Mouse (Mus musculus) embryo, embryonic 9.5 days (tissue): ENCODE data around the gene Agtpbp1.
A peak's percentile ranks its signal among the peaks of the same experiment; 100 is the strongest.

Experiments used
- DNase-seq: peaks from one replicate; pipeline ENCODE4 v3.0.0-alpha.2; 2017; ENCODE audit errors: extremely low spot score

The Agtpbp1 gene

DNA sequence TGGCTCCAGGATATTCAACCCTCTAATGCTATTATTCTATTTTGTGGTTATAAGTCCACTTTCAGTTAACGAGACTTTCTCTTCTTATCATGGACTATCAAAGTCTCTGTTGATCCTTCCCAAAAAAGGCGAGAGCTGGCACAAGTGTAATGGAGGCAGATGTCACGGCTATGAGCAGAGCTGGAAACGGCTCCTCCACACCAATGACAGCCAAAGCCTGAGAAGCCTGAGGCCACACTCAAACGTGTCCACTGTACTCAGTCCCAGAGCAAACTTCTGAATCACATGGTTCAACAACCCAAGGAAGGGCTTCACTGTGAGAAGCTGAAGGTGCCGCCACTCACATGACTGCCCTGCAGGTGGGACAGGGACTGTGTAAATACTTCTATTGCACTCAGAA lies 51.7 kb downstream of the Agtpbp1 start:
- no peak for DNase-seq

DNA sequence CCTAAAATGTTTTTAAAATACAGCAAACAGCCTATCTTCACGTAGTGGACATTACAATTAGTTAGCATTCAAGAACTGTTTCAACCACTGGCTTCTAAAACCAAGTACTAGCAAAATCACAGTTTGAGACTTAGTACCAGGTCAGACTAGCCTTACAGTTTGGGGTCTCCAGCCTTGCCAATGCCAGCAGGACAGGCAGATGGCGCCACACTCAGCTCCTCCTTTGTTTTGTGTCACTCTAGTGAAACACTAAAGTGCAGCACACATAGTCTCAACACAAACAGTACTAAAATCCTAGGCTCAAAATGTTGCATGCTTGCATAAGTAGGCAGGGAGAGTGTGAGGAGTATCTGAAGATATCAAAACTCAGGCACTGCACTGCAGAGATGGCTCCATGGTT lies 53.8 kb downstream of the Agtpbp1 start:
- DNase-seq = no peak

DNA sequence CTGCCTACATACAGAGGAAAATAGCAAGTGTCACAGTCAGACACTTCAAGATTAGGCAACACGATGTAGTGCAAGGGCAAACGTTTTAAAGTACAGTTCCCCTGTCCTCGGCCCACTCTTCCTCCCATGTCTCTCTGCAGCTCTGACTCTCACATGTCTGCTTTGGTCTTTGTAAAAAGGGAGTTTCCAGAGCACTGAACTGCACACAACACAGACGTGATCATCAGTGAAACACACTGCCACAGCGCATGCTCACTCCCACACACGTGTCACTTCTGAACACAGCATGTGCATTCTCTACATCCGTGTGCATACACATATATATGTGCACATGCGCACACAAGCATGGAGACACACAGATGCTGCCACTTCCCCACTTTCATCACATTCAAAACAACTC lies 54.5 kb downstream of the Agtpbp1 start:
- no peak for DNase-seq

DNA sequence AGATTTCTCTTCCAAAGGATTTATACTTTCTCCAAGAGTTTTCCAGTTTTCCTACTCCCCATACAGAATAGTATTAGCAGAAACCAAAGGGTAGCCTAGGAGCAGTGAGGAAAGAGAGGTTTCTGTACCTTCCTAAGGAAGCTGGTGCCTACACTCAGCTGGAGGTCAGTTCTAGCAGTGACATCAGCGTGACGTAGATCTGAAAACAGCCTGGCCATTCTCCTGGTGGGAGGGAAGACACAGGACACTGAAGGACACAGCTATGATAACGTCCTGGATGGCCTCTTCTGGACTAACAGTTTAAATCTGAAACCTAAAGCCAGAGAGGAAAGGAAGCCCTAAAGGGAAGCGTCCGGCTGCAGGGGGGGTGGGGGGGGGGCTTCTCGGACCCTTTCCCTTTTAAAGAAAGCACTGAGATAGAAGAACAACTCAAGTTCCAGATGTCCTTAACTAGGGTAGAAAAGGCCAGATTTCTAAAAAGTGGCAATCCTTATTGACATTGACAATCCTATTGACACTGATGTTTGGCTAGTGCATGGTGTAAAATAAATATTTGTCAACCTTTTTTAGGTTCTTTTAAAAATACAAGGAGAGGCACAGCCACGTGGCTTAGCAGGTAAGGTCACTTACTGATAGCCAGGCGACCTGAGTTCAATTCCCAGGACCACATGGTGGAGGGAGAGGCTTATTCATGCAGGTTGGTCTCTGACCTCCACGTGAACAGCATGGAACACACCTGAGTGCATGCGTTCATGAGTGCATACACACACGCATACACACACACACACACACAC lies 63.6 kb downstream of the Agtpbp1 start:
- DNase-seq = no peak

DNA sequence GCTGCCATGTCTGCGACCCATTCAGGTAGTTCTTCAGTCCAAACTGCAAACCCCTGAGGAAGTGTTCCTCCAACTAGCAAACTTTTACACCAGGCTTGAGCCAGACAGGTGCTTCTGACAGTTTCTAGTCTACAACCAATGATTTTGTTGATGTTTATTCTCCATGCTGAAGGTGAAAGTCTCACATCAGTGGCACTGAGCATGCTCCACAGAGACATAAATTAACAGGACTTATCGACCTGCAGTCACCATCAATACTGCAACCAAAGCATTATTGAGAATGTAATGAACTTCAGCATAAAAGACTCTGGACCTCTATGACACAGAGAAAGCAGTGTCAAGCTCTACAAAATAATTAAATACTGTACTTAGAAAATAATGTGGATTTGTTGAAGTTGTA lies 64.2 kb downstream of the Agtpbp1 start:
- DNase-seq = no peak

DNA sequence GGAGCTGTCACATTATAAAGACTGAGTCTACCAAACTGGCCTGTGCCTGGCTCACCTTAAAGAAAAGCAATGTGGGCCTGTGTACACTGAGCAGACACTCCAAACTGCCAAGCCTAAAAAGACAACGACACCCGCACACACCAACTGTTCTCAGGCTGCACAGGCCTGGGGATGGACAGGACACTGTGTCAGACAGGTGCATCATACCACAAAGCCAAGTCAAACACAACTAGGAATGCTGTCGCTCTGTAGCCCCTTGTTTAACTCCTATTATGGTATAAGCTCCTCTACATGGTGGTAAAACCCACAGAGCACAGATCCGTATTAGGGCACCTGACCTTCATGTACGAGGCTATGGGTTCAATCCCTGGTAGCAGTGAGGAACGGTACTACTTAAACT lies 65.5 kb downstream of the Agtpbp1 start:
- DNase-seq = no peak

DNA sequence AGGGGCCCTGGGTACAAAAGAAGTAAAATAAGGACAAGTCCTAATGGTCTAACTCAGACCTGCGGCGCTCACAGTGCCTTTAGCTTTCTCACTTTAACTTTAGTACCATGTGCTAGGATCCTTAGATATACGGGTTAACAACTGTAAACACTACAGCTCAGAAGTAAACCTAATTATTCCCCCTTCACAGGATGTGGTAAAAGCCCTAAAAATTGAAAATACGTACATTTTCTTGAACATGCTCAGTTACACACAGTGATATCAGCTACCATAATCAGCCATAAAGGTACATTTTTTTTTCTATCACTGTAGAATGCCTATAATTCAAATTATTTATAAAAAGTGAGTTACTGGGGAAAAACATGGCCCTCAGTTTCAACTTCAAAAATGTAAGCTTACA lies 67.0 kb downstream of the Agtpbp1 start:
- no peak for DNase-seq

DNA sequence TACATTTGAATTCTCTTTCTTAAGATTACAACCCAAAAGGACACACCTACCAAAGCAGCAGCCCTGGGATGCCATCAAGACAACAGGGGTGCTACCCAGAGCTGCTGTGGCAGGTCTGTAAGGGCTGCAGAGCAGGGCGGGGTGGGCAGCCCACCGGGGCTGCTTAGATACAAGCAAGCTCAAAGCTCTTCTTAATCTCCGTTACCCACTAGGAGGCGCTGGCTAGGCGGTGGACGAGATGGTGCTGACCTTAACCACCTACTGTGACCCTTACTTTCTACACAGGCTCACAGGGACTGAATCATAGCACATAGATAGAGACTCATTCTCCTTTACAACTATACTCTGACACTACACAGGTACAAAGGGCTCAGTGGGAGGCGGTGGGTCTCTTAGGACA lies 70.0 kb downstream of the Agtpbp1 start:
- peak; percentile 61 for DNase-seq

DNA sequence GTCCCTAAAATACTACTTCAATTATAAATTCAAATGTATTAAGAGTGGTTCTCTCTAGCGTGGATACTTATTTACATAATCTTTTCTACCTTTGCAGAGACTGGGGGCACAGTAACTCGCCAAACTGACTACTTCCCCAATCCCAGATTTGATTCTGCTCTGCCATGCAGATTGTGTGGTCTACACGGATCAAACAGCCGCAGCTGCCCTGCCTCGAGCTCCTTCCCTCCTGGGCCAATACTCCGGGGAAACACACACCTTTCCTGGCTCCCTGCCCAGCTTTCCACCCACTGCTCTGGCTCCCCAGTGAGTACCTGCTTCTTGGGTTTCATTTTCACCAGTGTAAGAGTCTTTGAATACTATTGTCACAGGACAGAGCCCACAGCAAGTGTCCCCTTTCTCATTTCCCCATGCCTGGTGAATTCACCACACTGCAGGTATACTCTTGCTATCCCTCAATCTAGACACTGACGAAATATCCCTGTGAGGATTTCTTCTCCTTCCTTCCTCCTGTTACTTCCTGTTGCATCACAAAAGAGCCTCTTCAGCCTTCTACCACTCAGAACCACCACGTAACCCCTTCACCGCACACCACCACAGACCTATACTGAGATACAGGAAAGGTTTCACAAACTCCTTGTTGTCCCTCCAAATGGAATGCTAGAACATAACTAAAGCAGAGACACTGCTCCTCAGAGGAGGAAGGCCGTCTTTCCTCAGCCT lies 75.2 kb downstream of the Agtpbp1 start:
- no peak for DNase-seq

DNA sequence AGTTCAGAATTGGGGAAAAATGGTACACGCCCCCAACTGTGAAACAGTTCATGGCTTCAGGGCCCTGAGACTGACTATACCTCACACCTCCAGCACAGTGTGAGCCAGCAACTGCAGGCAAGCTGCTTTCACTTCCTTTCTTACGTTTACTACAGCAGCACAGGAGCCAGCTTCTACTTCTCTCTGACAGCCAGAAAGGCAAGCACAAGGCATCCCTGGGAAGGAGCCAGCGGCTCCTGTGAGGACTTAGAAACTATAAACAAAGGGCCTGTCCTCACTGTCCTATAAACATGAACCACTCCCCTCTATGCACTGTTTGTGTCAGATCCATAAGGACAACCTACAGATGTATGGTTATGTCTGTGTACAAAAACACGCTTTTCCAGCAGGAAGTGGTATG lies 76.4 kb downstream of the Agtpbp1 start:
- DNase-seq = no peak

DNA sequence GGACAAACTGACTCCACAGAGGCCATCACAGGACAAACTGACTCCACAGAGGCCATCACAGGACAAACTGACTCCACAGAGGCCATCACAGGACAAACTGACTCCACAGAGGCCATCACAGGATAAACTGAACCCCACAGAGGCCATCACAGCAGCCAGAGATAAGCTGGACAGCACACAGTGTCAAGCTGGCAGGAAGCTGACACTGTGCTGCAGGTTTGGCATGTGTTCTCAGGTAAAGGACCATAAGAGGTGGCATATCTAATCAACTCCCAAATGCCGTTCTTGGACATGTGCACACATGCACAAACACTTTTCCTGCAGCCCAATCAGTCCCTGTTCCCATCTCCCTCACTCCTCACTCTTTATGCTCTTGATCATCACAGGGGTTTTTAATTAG lies 78.6 kb downstream of the Agtpbp1 start:
- no peak for DNase-seq

DNA sequence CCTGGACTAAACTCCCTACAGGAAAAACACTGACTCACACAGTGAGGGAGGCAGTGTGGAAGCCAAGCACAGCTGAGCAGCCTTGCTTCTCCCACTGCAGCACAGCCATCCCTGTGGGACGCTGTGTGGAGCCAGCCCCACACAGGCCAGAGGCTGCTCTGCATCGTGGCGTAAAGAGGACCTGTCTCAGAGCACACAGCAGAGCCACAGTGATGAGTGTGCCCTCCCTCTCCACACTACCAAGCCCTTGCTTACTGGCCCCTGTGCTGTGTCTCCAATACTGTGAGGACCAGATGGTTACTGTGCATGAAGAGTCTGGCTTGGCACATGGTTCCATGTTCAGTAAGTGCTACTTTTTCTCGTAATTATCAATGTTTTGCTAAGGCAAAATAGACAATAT lies 79.2 kb downstream of the Agtpbp1 start:
- DNase-seq = no peak

DNA sequence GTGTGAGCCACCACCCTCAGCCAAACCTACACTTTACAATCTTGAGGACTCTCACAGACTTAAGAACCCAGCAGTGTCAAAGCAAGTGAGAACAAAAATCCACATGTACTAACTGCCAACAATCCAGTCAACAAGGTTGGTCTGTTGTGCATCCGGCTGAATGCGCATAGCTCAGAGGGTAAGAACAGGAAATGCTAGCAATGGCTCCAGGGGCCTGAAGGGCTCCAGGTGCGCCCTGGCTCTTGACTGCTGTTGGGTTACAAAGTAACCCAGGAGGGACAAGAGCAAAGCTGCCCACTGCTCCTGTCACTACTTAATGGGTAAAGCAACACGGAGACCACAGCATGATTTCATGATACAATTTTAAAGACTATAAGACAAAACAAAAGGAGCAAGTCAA lies 81.4 kb downstream of the Agtpbp1 start:
- DNase-seq = no peak

DNA sequence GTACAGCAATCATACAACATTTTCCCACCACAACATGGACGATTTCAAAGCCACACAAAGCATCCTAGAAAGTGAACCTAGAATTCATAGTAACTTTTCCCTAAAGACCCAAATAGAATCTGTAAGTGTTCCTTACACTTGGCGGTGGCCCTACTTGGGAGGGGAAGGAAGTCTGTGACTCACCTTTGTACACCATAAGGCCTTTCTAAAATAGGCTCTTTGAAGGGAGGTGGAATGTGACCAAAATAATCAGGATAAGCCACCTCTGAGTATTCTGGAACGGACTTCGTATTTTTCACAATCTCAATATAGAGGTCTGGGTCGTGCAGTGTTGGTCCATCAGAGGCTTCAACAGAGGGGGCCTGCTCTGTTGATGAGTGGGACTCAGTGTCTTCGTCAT lies 85.2 kb downstream of the Agtpbp1 start:
- no peak for DNase-seq

DNA sequence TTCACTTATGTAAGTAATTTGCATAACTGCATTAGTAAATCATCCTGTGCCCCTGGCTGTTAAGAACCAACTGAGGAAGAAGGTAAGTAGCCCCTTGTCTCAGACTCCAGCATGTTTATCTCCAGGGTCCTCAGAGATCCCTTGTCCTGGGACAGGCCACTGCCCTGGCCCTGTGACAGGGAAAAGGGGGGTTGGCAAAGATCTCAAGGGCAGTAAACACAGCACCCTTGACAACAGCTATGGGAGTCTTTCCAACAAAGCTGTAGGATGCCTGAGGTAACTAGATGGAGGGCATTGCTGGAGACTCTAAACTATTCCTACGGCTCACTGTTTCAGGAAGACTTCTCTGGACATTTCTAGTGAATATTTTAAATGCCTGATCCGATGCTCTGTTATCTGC lies 85.7 kb downstream of the Agtpbp1 start:
- no peak for DNase-seq

DNA sequence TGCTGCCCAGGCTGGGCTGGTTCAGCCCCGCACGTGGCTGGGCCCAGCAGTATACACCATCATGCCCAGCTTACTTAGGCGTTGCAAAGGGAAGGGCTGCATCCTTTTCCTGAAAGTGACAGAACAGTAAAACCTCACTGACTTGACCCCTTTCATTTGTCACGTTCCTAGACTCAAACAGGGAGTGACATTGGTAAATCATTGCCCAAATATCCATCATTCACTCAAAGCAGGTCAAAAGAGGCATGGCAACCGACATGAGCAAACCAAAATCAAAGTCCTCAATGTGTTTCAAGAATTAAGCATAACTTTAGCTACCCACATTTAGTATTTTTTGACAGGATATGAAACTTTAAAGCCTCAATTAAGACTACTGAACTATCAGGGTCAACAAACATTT lies 86.8 kb downstream of the Agtpbp1 start:
- DNase-seq = no peak

DNA sequence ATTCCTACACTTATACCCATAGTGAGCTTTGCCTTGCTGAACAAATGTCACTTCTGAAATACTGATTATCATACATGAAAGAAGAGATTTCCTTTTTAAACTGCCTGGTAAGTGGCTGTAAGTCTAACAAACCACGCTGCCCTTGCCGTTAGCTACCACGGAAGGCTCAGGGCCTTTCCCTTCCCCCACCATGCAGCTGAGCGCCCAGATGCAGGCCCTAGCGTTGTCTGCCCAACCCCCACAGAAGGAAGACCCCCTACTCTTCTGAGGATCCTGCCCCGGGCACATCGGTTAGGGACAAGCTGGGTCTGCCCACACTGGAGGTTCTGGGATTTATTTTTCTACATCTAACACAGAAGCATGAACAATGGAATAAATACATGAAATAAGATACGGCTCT lies 89.2 kb downstream of the Agtpbp1 start:
- DNase-seq = peak; percentile 50

DNA sequence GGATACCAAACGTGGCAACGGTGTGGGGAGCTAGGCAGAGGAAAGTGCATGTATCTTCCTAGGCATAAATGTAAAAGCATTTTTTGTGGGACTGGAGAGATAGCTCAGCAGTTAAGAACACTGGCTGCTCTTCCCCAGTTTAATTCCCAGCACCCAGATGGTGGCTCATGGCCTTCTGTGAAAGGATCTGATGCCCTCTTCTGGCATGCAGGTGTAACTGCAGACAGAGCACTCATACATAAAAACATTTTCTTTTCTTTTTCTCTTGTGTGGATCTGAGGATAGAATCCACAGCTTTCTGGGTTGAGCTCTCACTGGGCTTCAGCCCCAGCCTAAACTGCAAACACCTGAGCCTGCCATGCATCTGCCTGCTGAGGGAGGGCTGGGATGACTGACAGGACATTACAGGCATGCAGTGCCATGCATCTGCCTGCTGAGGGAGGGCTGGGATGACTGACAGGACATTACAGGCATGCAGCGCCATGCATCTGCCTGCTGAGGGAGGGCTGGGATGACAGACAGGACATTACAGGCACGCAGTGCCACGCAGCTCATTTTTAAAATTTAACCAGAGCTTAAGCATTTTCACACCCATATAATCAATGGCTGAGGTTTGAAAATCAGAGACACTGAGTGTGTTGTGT lies 90.3 kb downstream of the Agtpbp1 start:
- no peak for DNase-seq

DNA sequence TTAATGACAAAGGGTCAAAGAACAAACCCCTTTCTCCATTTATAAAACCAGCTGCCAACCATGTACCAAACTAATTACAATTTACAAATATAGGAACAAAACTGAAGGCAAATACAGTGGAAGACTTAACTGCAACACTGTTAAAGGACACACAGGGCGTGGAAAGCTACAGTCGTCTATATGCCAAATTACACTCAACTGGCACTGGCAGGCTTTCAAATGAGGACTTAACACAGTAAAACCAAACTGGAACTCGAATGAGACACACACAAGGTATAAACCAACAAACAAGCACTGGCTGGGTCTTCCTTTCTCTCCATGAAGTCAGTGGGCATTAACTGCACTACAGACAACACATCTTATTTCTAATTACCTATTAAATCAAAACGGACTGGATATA lies 94.3 kb downstream of the Agtpbp1 start:
- DNase-seq = no peak

DNA sequence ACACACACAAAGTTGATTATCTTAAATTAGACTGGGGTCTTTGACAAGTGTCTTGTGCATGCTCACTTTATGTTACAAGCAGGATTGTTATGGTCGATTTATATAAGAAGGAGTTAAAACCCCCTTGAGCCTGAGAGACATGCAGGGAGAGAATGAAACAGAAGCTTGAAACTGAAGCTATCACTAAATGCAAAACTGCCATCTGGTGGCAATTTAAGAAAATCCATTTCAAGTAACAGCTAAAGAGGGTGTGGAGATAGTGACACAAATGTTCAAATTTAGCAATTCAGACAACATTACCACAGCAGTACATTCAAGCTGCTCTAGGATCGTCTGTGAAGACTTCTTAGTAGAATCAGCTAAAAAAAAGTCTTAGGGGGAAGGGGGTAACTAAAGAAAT lies 95.9 kb downstream of the Agtpbp1 start:
- no peak for DNase-seq

DNA sequence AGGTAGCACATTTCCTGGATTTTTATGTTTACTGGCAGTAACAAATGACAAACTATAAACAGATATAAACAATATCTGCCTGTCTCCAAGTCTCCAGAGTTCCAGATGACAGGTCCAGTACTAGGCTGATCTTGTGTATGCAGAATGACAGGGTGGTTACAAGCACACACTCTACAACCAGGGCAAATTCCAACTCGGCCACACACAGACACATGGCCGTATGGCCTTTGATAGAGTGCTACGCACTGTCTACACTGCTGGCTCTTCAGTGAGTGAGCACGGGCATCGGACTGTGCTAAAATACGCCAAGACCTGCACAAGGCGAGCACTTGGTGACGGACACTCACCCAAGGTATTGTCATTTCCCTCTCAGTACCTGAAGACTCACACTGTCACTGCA lies 97.7 kb downstream of the Agtpbp1 start:
- DNase-seq = no peak

DNA sequence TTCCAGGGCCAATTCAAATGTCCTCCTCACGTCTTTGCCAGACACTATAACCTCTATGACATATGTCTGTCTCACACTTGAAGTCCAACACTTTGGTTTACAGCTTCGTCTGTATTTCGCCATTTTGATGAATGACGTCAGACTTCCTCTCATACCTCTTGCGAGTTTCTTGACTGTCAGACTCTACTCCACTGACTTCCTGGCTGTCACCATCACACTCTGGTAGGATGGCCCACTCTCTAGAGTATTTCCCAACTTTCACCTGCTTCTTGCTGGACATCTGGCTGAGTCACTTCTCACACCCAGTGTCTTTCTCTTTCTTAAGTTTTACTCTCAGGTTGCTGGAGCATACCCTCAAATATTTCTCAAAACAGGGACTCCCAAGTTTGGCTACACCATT lies 98.8 kb downstream of the Agtpbp1 start:
- DNase-seq = no peak

DNA sequence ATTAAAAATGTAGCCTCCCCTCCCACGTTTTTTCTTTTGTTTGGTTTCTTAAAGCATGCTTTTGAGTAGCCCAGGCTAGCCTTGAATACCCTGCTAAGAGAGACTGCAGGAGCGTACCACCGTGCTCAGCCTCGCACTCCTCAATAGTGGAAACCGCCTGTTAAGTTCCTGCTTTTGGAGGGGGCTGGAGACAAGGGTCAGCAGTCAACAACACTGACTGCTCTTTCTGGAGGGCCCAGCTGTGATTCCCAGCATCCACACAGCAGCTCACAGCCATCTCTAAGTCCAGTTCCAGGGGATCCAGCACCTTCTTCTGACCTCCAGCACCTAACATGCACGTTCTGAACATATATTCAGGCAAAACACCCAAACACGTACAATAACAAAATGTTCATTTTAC lies 99.6 kb downstream of the Agtpbp1 start:
- no peak for DNase-seq
